Comparison of ENCODE assay signal across 13 mouse cellular contexts in genomic region chr17:50428004-50428560, GRCm38 (mm10).
DNase-seq lines count a peak whose midpoint lies in the region; ATAC-seq and TF ChIP-seq lines count a peak whose summit lies in the region.
"Had no signal": no experiment of that assay in that cellular context is flagged by ENCODE, and none has a peak within 500 bp of the region (broad histone marks: within the 10 kb centered on the region; RNA-seq: fewer than 3 reads in every experiment).

No protein-coding gene starts in this region.

- H3K4me2 ChIP-seq in stomach, embryonic 16.5 days (ENCODE audit: low read depth, low read length), result no peak overlapping the region
- no peak overlapping the region for H3K4me2 ChIP-seq in stomach, postnatal 0 days (replicated peaks; ENCODE audit: low read depth)
- H3K4me2 ChIP-seq in forebrain, embryonic 12.5 days, result peak overlapping the region; percentile 34
- H3K4me2 ChIP-seq in intestine, embryonic 16.5 days (ENCODE audit: low read depth, low read length), result no peak overlapping the region
- no peak overlapping the region for H3K4me2 ChIP-seq in liver, embryonic 11.5 days
- H3K4me2 ChIP-seq: limb, embryonic 13.5 days had no signal

- 59% methylated on average over 5 of the region's 5 CpGs for WGBS in stomach, embryonic 16.5 days
- WGBS in stomach, postnatal 0 days, result 59% methylated on average over 5 of the region's 5 CpGs
- 27% methylated on average over 5 of the region's 5 CpGs for WGBS in forebrain, embryonic 12.5 days
- 56% methylated on average over 5 of the region's 5 CpGs for WGBS in intestine, embryonic 16.5 days
- 53% methylated on average over 5 of the region's 5 CpGs for WGBS in liver, embryonic 11.5 days

- intact Hi-C loops in gastrocnemius, postnatal 14 days (cut with DNase I; ENCODE audit: low total_unique reads), result no loop called here

- H3K9ac ChIP-seq in stomach, embryonic 16.5 days (ENCODE audit: low read length), result no peak overlapping the region
- no peak overlapping the region for H3K9ac ChIP-seq in stomach, postnatal 0 days (ENCODE audit: low read length)
- H3K9ac ChIP-seq in forebrain, embryonic 12.5 days, result no peak overlapping the region
- no peak overlapping the region for H3K9ac ChIP-seq in intestine, embryonic 16.5 days (ENCODE audit: low read depth, low read length)
- no peak overlapping the region for H3K9ac ChIP-seq in liver, embryonic 11.5 days (ENCODE audit: low read depth, low read length)
- H3K9ac ChIP-seq: limb, embryonic 13.5 days had no signal

- no peaks in the 10 kb centered on the region for H3K36me3 ChIP-seq in stomach, embryonic 16.5 days (ENCODE audit: control insufficient read depth, insufficient read depth, low read length)
- no peaks in the 10 kb centered on the region for H3K36me3 ChIP-seq in stomach, postnatal 0 days (ENCODE audit: control insufficient read depth, insufficient read depth, low read length)
- H3K36me3 ChIP-seq in forebrain, embryonic 12.5 days (replicated peaks), result no peaks in the 10 kb centered on the region
- H3K36me3 ChIP-seq in intestine, embryonic 16.5 days (ENCODE audit: control insufficient read depth, insufficient read depth, low read length), result no peaks in the 10 kb centered on the region
- H3K36me3 ChIP-seq in liver, embryonic 11.5 days (ENCODE audit: control insufficient read depth, insufficient read depth, low read length), result no peaks in the 10 kb centered on the region
- H3K36me3 ChIP-seq: limb, embryonic 13.5 days had no signal

- H3K4me3 ChIP-seq in stomach, embryonic 16.5 days (replicated peaks; ENCODE audit: low read length), result no peak overlapping the region
- H3K4me3 ChIP-seq in stomach, postnatal 0 days (ENCODE audit: low read depth, low read length), result no peak overlapping the region
- H3K4me3 ChIP-seq in forebrain, embryonic 12.5 days (replicated peaks), result no peak overlapping the region
- no peak overlapping the region for H3K4me3 ChIP-seq in intestine, embryonic 16.5 days (ENCODE audit: low read length)
- H3K4me3 ChIP-seq in liver, embryonic 11.5 days (ENCODE audit: low read depth, low read length), result no peak overlapping the region
- H3K4me3 ChIP-seq: limb, embryonic 13.5 days had no signal

- H3K4me1 ChIP-seq in stomach, embryonic 16.5 days (ENCODE audit: control insufficient read depth, insufficient read depth, low read length), result no peaks in the 10 kb centered on the region
- H3K4me1 ChIP-seq in stomach, postnatal 0 days (replicated peaks; ENCODE audit: control insufficient read depth, insufficient read depth), result no peaks in the 10 kb centered on the region
- peaks cover 14% of the 10 kb centered on the region for H3K4me1 ChIP-seq in forebrain, embryonic 12.5 days
- 0 out of 2 replicates have a peak, but pooled peaks cover 4% of the 10 kb centered on the region for H3K4me1 ChIP-seq in intestine, embryonic 16.5 days (ENCODE audit: control insufficient read depth, insufficient read depth, low read length)
- no peaks in the 10 kb centered on the region for H3K4me1 ChIP-seq in liver, embryonic 11.5 days (replicated peaks; ENCODE audit: control insufficient read depth, insufficient read depth, low read length)
- H3K4me1 ChIP-seq: limb, embryonic 13.5 days had no signal

- no peaks in the 10 kb centered on the region; the same call in 1 of the 2 replicates for H3K9me3 ChIP-seq in stomach, embryonic 16.5 days (replicated peaks; ENCODE audit: control insufficient read depth, low read length)
- H3K9me3 ChIP-seq in stomach, postnatal 0 days (ENCODE audit: control insufficient read depth, low read length), result no peaks in the 10 kb centered on the region
- H3K9me3 ChIP-seq in forebrain, embryonic 12.5 days, result no peaks in the 10 kb centered on the region
- 0 out of 2 replicates have a peak, but pooled peaks cover 5% of the 10 kb centered on the region for H3K9me3 ChIP-seq in intestine, embryonic 16.5 days (ENCODE audit: control insufficient read depth, low read length)
- no peaks in the 10 kb centered on the region for H3K9me3 ChIP-seq in liver, embryonic 11.5 days (ENCODE audit: control insufficient read depth, low read length)
- H3K9me3 ChIP-seq: limb, embryonic 13.5 days had no signal

- ATAC-seq in stomach, embryonic 16.5 days (ENCODE audit: insufficient read depth, low FRiP score), result peak; percentile 47; the same call in 1 of the 2 replicates
- no peak for ATAC-seq in stomach, postnatal 0 days (ENCODE audit: low FRiP score, low TSS enrichment)
- ATAC-seq in forebrain, embryonic 12.5 days (ENCODE audit: low FRiP score), result peak; percentile 69
- ATAC-seq in intestine, embryonic 16.5 days, result peak; percentile 81
- no peak for ATAC-seq in liver, embryonic 11.5 days (replicated peaks; ENCODE audit: low FRiP score)
- ATAC-seq: inflammation-experienced regulatory T-cells, adult 6 months had no signal

- H3K27ac ChIP-seq in stomach, embryonic 16.5 days (ENCODE audit: low read length), result no peak overlapping the region
- H3K27ac ChIP-seq in stomach, postnatal 0 days (replicated peaks), result no peak overlapping the region
- peak overlapping the region; percentile 70 for H3K27ac ChIP-seq in forebrain, embryonic 12.5 days
- H3K27ac ChIP-seq in intestine, embryonic 16.5 days (ENCODE audit: low read length), result no peak overlapping the region
- no peak overlapping the region for H3K27ac ChIP-seq in liver, embryonic 11.5 days (ENCODE audit: low read depth, low read length)
- H3K27ac ChIP-seq: limb, embryonic 13.5 days had no signal

- TF ChIP-seq CTCF in stomach, postnatal 0 days (IDR thresholded peaks at IDR 0.05; ENCODE audit: low read depth), result no peak

- no peaks in the 10 kb centered on the region for H3K27me3 ChIP-seq in stomach, embryonic 16.5 days (ENCODE audit: control insufficient read depth, insufficient read depth, low read length)
- no peaks in the 10 kb centered on the region for H3K27me3 ChIP-seq in stomach, postnatal 0 days (ENCODE audit: control insufficient read depth, insufficient read depth, low read length)
- H3K27me3 ChIP-seq in forebrain, embryonic 12.5 days, result no peaks in the 10 kb centered on the region
- no peaks in the 10 kb centered on the region for H3K27me3 ChIP-seq in intestine, embryonic 16.5 days (replicated peaks; ENCODE audit: control insufficient read depth, insufficient read depth, low read length)
- no peaks in the 10 kb centered on the region for H3K27me3 ChIP-seq in liver, embryonic 11.5 days (replicated peaks; ENCODE audit: control insufficient read depth, insufficient read depth, low read length)
- H3K27me3 ChIP-seq: limb, embryonic 13.5 days had no signal

- no peak for TF ChIP-seq EP300 in stomach, postnatal 0 days (optimal IDR thresholded peaks at IDR 0.05)

- no peak for DNase-seq in stomach, postnatal 0 days (ENCODE audit: low spot score)
- DNase-seq in gastrocnemius, adult 18-20 months (ENCODE audit: low spot score), result no peak
- no peak for DNase-seq in liver, embryonic 11.5 days (ENCODE audit: low spot score)
- no peak for DNase-seq in gastrocnemius, postnatal 14 days
- DNase-seq: adrenal gland, adult 2 months; cerebellum, adult 11 months; gastrocnemius, postnatal 10 days; lung, postnatal 10 days had no signal

Comparison
In these comparisons a context has a peak if more than half of its experiments do, and no peak if none do; other contexts are left out.
1. ATAC-seq: peak in stomach, embryonic 16.5 days (single experiment), forebrain, embryonic 12.5 days (single experiment) and intestine, embryonic 16.5 days (single experiment); none in stomach, postnatal 0 days (single experiment) and liver, embryonic 11.5 days (single experiment).